Mouse (Mus musculus): Measurements from ENCODE around the gene Gpm6a.

The Gpm6a gene

GRCm38 (mm10) chr8:54954741-54955455, at the start of gene Gpm6a:
Gpm6a (plus strand) TSS chr8:54954843.
- no peak for DNase-seq (ENCODE audit: low spot score in 2 of 2)

- no peak for DNase-seq (ENCODE audit: low spot score in 2 of 2)
Observed at GRCm38 (mm10) chr8:54912891-54913290, 41.8 kb upstream of the Gpm6a start.

GRCm38 (mm10) chr8:54917710-54918109, 36.9 kb upstream of the Gpm6a start:
- DNase-seq (ENCODE audit: low spot score in 2 of 2), result no peak

- DNase-seq (ENCODE audit: low spot score in 2 of 2), result no peak
Observed at GRCm38 (mm10) chr8:54922160-54922855, 32.3 kb upstream of the Gpm6a start.

GRCm38 (mm10) chr8:54924936-54925335, 29.7 kb upstream of the Gpm6a start:
- no peak for DNase-seq (ENCODE audit: low spot score in 2 of 2)

GRCm38 (mm10) chr8:54932306-54932705, 22.3 kb upstream of the Gpm6a start:
- no peak for DNase-seq (ENCODE audit: low spot score in 2 of 2)

- no peak for DNase-seq (ENCODE audit: low spot score in 2 of 2)
Observed at GRCm38 (mm10) chr8:54953351-54953750, 1.3 kb upstream of the Gpm6a start.

- DNase-seq (ENCODE audit: low spot score in 2 of 2), result no peak
Observed at GRCm38 (mm10) chr8:54954030-54954429, 613 bp upstream of the Gpm6a start.

- DNase-seq (ENCODE audit: low spot score in 2 of 2), result no peak
Observed at GRCm38 (mm10) chr8:54955456-54955800, 785 bp downstream of the Gpm6a start.

- no peak for DNase-seq (ENCODE audit: low spot score in 2 of 2)
Observed at GRCm38 (mm10) chr8:54955935-54956573, 1.4 kb downstream of the Gpm6a start.

- no peak for DNase-seq (ENCODE audit: low spot score in 2 of 2)
Observed at GRCm38 (mm10) chr8:54956787-54957186, 2.1 kb downstream of the Gpm6a start.

- DNase-seq (ENCODE audit: low spot score in 2 of 2), result no peak
Observed at GRCm38 (mm10) chr8:54957506-54957905, 2.9 kb downstream of the Gpm6a start.

GRCm38 (mm10) chr8:54961571-54961970, 6.9 kb downstream of the Gpm6a start:
- no peak for DNase-seq (ENCODE audit: low spot score in 2 of 2)

GRCm38 (mm10) chr8:54975020-54975419, 20.4 kb downstream of the Gpm6a start:
- no peak for DNase-seq (ENCODE audit: low spot score in 2 of 2)

- DNase-seq (ENCODE audit: low spot score in 2 of 2), result no peak
Observed at GRCm38 (mm10) chr8:54975506-54975905, 20.9 kb downstream of the Gpm6a start.

- DNase-seq (ENCODE audit: low spot score in 2 of 2), result no peak
Observed at GRCm38 (mm10) chr8:54975927-54976326, 21.3 kb downstream of the Gpm6a start.

GRCm38 (mm10) chr8:54976663-54977062, 22.0 kb downstream of the Gpm6a start:
- DNase-seq (ENCODE audit: low spot score in 2 of 2), result no peak

GRCm38 (mm10) chr8:54986791-54987190, 32.1 kb downstream of the Gpm6a start:
- DNase-seq (ENCODE audit: low spot score in 2 of 2), result no peak

GRCm38 (mm10) chr8:54989093-54989492, 34.5 kb downstream of the Gpm6a start:
- DNase-seq (ENCODE audit: low spot score in 2 of 2), result no peak

- DNase-seq (ENCODE audit: low spot score in 2 of 2), result no peak
Observed at GRCm38 (mm10) chr8:54991840-54992609, 37.4 kb downstream of the Gpm6a start.

GRCm38 (mm10) chr8:54995662-54996061, 41.0 kb downstream of the Gpm6a start:
- no peak for DNase-seq (ENCODE audit: low spot score in 2 of 2)

- DNase-seq (ENCODE audit: low spot score in 2 of 2), result no peak
Observed at GRCm38 (mm10) chr8:55002398-55002797, 47.8 kb downstream of the Gpm6a start.

Data from heart, adult 9 months (tissue).